Mouse (Mus musculus): ENCODE measurements around the gene Alb. TPM values are rescaled to one million over a fixed set of nuclear protein-coding genes. Genes with fewer than 3 reads are reported as not detected.

Gene Alb
- polyA plus RNA-seq, 1 experiment from 2014 or later = not detected

DNA sequence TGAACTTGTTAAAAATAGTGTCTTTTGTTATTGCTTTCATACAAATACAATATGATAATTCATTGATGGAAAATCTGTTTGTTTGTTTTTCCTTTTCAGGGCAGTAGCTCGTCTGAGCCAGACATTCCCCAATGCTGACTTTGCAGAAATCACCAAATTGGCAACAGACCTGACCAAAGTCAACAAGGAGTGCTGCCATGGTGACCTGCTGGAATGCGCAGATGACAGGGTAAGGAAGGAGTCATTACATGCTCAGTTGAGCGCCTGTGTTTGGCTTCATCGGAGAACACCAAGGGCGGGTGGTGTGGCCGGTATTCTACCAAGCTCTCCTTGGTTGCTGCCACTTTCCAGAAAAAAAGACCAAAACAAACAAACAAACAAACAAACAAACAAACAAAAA is 6.5 kb downstream of the Alb start:
- Histone ChIP-seq H3K9me3 (replicated peaks) (no peaks in the 10 kb centered on the region), H3K36me3 (no peaks in the 10 kb centered on the region), H3K4me3 (no peak overlapping the region), H3K27me3 (ENCODE audit: low read depth, poor library complexity, severe bottlenecking) (no peaks in the 10 kb centered on the region), H3K27ac (replicated peaks) (no peak overlapping the region), H3K4me1 (peaks cover 9% of the 10 kb centered on the region)
- 15% methylated on average over 6 of the region's 6 CpGs for WGBS
- DNase-seq (ENCODE audit: low spot score) = peak; percentile 56

DNA sequence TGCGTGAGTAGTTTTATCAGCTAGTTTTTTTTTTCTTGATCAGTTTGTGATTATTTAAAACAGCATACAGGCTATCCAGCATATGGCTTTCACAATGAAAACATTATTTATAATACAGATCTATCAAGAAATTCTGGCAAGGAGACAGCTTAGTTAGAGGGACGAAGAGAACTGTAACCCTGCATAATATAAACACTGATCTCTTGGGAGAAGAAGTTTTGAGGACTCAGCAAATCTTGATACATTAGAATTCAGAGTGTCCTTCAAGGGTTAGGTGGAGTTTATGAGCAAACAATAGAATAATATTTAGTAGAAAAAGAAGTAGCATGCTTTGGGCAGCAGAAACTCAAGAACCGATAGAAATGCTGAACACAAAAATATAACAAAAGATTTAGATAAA is 10.1 kb downstream of the Alb start:
- Histone ChIP-seq H3K9me3 (replicated peaks) (no peaks in the 10 kb centered on the region), H3K4me3 (no peak overlapping the region), H3K4me1 (peaks cover 9% of the 10 kb centered on the region), H3K36me3 (no peaks in the 10 kb centered on the region), H3K27ac (replicated peaks) (no peak overlapping the region), H3K27me3 (ENCODE audit: low read depth, poor library complexity, severe bottlenecking) (no peaks in the 10 kb centered on the region)
- no peak for DNase-seq (ENCODE audit: low spot score)
- WGBS = 91% methylated on average over 3 of the region's 3 CpGs

DNA sequence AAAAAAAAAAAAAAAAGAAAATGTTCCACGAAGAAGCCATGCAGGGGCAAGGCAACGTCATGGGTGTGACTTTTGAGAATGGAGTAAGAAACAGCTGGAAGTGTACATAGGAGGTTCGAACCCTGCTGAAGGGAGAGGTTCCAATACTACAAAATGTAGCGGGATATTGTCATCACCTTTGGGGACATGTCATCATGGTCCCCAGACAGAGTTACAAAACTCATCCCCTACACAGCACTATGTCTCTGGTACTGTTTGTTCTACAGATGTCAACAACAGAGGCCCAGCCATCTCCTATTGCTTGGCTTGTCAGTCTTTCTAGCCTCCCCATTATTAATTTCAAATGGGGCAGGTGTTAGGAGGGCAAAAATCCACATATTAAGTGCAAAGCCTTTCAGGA is 13.2 kb downstream of the Alb start:
- no peak for DNase-seq (ENCODE audit: low spot score)
- H3K27ac ChIP-seq (replicated peaks) = no peak overlapping the region
- 88% methylated on average over 4 of the region's 4 CpGs for WGBS
- H3K4me3 ChIP-seq = no peak overlapping the region
- H3K27me3 ChIP-seq (ENCODE audit: low read depth, poor library complexity, severe bottlenecking) = no peaks in the 10 kb centered on the region
- H3K36me3 ChIP-seq = no peaks in the 10 kb centered on the region
- H3K9me3 ChIP-seq (replicated peaks) = no peaks in the 10 kb centered on the region
- no peaks in the 10 kb centered on the region for H3K4me1 ChIP-seq

DNA sequence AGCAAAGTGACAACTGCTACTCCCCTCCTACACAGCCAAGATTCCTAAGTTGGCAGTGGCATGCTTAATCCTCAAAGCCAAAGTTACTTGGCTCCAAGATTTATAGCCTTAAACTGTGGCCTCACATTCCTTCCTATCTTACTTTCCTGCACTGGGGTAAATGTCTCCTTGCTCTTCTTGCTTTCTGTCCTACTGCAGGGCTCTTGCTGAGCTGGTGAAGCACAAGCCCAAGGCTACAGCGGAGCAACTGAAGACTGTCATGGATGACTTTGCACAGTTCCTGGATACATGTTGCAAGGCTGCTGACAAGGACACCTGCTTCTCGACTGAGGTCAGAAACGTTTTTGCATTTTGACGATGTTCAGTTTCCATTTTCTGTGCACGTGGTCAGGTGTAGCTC is 13.7 kb downstream of the Alb start:
- H3K9me3 ChIP-seq (replicated peaks) = no peaks in the 10 kb centered on the region
- H3K36me3 ChIP-seq = no peaks in the 10 kb centered on the region
- DNase-seq (ENCODE audit: low spot score) = no peak
- WGBS = 91% methylated on average over 5 of the region's 5 CpGs
- H3K27me3 ChIP-seq (ENCODE audit: low read depth, poor library complexity, severe bottlenecking) = no peaks in the 10 kb centered on the region
- H3K4me1 ChIP-seq = no peaks in the 10 kb centered on the region
- no peak overlapping the region for H3K27ac ChIP-seq (replicated peaks)
- H3K4me3 ChIP-seq = no peak overlapping the region

DNA sequence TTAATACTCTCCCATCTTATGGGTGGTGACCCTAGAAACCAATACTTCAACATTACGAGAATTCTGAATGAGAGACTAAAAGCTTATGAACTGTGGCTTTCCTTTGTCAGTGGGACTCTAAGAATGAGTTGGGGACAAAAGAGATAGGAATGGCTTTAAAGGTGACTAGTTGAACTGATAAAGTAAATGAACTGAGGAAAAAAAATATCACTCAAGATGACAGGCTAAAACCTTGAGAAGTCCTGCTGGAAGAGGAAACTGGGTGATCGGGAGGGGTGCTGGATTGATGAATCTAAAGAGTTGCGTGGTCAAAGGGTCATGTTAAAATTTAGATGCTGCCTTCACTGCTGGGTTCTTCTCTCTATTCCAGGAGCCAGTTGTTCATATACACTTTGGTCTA is 16.0 kb downstream of the Alb start:
- no peak for DNase-seq (ENCODE audit: low spot score)
- 91% methylated on average over 3 of the region's 3 CpGs for WGBS
- no peaks in the 10 kb centered on the region for H3K4me1 ChIP-seq
- no peak overlapping the region for H3K4me3 ChIP-seq
- H3K27ac ChIP-seq (replicated peaks) = no peak overlapping the region
- H3K27me3 ChIP-seq (ENCODE audit: low read depth, poor library complexity, severe bottlenecking) = no peaks in the 10 kb centered on the region
- no peaks in the 10 kb centered on the region for H3K9me3 ChIP-seq (replicated peaks)
- no peaks in the 10 kb centered on the region for H3K36me3 ChIP-seq

DNA sequence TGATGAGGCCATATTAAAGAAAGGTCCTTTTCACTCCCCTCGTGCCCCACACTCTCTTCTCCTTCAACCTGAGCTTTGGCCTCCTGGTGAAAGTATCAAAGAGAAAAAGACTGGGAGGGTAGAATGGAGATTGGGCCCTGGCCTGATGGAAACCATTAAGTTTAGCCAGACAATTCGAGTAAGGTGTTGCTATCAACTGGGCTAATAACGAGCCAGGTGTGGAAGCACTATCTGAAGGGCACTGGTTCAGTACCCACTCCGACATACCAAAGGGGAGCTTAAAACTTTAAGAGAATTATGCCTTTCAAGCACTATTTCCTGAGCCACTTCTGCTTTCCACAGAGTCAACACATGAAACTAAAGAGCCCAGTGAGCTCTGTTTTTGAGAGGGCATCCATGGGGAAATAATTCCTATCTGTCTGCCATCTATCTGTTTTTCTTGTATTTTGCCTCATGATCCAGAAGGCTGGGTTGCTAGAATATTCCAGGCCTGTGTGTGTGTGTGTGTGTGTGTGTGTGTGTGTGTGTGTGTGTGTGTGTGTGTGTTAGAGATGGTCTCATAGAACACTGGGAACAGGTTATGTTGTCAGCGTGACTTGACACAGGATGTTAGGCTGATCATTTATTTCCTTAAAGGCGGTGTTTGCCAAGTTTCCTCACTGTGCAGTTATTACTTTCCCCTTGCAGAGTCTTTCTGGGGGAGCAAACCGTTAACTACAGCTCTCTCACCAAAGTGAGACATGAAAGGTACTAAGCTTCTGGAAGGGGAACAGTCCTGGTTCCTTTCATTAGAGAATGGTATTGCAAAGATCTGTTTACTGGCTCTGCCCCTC is 16.8 kb downstream of the Alb start:
- H3K4me1 ChIP-seq = no peaks in the 10 kb centered on the region
- no peak overlapping the region for H3K27ac ChIP-seq (replicated peaks)
- no peaks in the 10 kb centered on the region for H3K27me3 ChIP-seq (ENCODE audit: low read depth, poor library complexity, severe bottlenecking)
- no peak for DNase-seq (ENCODE audit: low spot score)
- no peaks in the 10 kb centered on the region for H3K36me3 ChIP-seq
- H3K4me3 ChIP-seq = no peak overlapping the region
- H3K9me3 ChIP-seq (replicated peaks) = no peaks in the 10 kb centered on the region
- WGBS = 88% methylated on average over 7 of the region's 7 CpGs

DNA sequence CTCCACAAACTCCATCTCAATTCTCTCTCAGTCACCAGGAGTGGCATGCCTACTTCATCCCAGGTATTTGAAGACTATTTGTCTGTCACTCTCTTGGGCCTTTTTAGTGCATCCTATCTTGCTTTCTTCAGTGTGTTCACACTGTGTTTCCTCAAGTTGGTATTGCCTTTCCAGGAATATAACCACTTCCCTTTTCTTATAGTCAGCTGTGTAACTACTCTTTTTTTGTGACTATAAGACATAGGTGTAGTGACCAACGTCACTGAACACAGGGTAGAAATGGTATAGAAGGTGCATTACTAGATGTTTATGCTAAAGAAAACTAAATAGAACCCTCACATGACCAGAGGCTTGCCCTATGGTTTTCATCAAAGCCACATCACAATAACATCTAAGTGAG is 18.2 kb downstream of the Alb start:
- H3K9me3 ChIP-seq (replicated peaks) = no peaks in the 10 kb centered on the region
- no peaks in the 10 kb centered on the region for H3K27me3 ChIP-seq (ENCODE audit: low read depth, poor library complexity, severe bottlenecking)
- H3K4me1 ChIP-seq = no peaks in the 10 kb centered on the region
- no peak overlapping the region for H3K27ac ChIP-seq (replicated peaks)
- no peak overlapping the region for H3K4me3 ChIP-seq
- no peaks in the 10 kb centered on the region for H3K36me3 ChIP-seq
- DNase-seq (ENCODE audit: low spot score) = no peak
- WGBS = 91% methylated on average over 1 of the region's 1 CpGs

DNA sequence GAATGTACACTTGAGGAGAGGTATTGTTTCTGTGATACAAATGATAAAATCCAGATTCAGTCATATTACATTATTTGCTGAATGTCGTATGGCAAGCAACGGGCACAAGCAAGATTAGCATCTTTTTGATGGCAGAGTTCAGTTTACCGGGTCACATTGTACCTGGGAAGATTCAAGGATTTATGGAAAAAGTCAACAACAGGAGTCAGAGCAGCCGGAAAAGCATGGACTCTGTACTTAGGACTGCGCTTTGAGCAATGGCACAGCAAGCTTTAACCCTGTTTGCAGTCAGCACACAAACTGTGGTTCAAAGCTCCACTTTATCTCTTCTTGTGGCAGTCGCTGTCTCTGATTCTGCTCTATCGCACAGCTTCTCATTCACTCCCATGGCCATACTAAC is 24.9 kb downstream of the Alb start:
- Histone ChIP-seq H3K9me3 (replicated peaks) (no peaks in the 10 kb centered on the region), H3K27me3 (ENCODE audit: low read depth, poor library complexity, severe bottlenecking) (no peaks in the 10 kb centered on the region), H3K4me1 (no peaks in the 10 kb centered on the region), H3K4me3 (no peak overlapping the region), H3K27ac (replicated peaks) (no peak overlapping the region), H3K36me3 (no peaks in the 10 kb centered on the region)
- 91% methylated on average over 7 of the region's 7 CpGs for WGBS
- DNase-seq (ENCODE audit: low spot score) = no peak

DNA sequence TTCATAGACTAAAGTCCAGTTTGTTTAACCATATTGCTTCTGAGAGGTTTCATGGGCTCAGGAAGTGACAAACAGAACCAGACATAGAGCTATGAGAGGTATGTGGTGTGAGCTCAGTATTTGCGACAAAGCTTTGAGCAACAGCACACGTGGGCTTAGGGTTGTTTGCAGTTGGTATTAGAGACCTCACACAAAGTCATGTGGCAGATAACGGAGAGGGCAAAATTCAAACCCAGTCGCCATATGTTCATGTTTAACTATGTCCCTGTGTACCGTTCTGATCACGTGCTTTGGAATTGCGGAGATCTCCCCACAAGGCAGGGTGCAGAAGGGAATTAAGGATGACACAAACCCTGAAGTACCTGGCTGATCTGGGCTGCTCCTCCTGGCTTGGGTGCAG is 27.6 kb downstream of the Alb start:
- 85% methylated on average over 7 of the region's 7 CpGs for WGBS
- Histone ChIP-seq H3K27ac (replicated peaks) (no peak overlapping the region), H3K9me3 (replicated peaks) (no peaks in the 10 kb centered on the region), H3K36me3 (no peaks in the 10 kb centered on the region), H3K4me1 (no peaks in the 10 kb centered on the region), H3K4me3 (no peak overlapping the region), H3K27me3 (ENCODE audit: low read depth, poor library complexity, severe bottlenecking) (no peaks in the 10 kb centered on the region)
- DNase-seq (ENCODE audit: low spot score) = no peak

DNA sequence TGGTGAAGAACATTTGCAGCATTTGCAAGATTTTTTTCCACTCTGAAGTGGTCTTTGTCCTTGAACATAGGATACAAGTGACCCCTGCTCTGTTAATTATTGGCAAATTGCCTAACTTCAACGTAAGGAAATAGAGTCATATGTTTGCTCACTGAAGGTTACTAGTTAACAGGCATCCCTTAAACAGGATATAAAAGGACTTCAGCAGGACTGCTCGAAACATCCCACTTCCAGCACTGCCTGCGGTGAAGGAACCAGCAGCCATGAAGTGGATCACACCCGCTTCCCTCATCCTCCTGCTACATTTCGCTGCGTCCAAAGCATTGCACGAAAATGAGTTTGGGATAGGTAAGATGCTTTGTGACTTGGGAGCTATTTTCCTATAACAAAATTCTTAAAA is 29.8 kb downstream of the Alb start, which contains the start of gene Afp:
Gene Afp (plus strand): TSS at position 220 of the 400 bp plus-strand sequence.
- no peaks in the 10 kb centered on the region for H3K27me3 ChIP-seq (ENCODE audit: low read depth, poor library complexity, severe bottlenecking)
- no peaks in the 10 kb centered on the region for H3K36me3 ChIP-seq
- no peak for DNase-seq (ENCODE audit: low spot score)
- H3K27ac ChIP-seq (replicated peaks) = no peak within 1 kb of the TSS
- 96% methylated on average over 7 of the region's 7 CpGs for WGBS
- H3K9me3 ChIP-seq (replicated peaks) = no peaks in the 10 kb centered on the region
- no peak within 1 kb of the TSS for H3K4me3 ChIP-seq
- H3K4me1 ChIP-seq = no peaks in the 10 kb centered on the region

DNA sequence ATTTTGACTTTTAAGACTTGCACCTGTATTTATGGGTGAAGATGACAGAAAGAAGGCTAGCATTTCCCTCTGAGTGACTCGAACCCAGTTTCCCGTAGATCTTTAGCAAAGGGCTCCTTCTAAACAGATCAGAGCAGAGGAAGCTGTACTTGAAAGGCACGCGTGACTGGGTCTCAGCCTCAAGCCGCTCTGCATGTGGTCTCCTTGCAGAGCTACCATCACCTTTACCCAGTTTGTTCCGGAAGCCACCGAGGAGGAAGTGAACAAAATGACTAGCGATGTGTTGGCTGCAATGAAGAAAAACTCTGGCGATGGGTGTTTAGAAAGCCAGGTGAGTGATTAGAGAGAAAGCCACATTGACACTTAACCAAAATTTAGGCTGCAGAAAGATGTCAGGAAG is 31.7 kb downstream of the Alb start:
- Histone ChIP-seq H3K27ac (replicated peaks) (no peak overlapping the region), H3K27me3 (ENCODE audit: low read depth, poor library complexity, severe bottlenecking) (no peaks in the 10 kb centered on the region), H3K4me1 (no peaks in the 10 kb centered on the region), H3K36me3 (no peaks in the 10 kb centered on the region), H3K4me3 (no peak overlapping the region), H3K9me3 (replicated peaks) (no peaks in the 10 kb centered on the region)
- WGBS = 78% methylated on average over 9 of the region's 9 CpGs
- DNase-seq (ENCODE audit: low spot score) = no peak

DNA sequence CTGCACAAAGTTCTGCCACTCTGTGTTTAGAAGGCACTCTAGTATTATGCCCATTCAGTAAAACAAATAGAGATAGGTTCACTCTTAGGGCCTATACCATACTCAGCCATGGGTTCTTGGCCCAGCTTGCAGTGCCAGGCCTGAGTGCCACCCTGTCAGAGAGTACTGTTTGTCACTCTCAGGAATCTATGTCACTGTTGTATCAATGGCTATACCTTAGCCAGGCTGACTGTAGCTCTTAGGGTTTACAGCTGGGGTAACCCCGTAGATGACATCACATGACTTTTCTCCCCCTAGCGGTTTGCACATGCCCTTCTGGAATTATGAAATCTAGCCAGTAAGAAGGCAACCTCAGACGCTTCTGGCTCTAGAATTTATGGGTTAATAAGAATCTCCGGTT is 33.6 kb downstream of the Alb start:
- H3K4me3 ChIP-seq = no peak overlapping the region
- H3K27ac ChIP-seq (replicated peaks) = no peak overlapping the region
- DNase-seq (ENCODE audit: low spot score) = no peak
- H3K36me3 ChIP-seq = no peaks in the 10 kb centered on the region
- no peaks in the 10 kb centered on the region for H3K9me3 ChIP-seq (replicated peaks)
- 87% methylated on average over 4 of the region's 4 CpGs for WGBS
- no peaks in the 10 kb centered on the region for H3K27me3 ChIP-seq (ENCODE audit: low read depth, poor library complexity, severe bottlenecking)
- no peaks in the 10 kb centered on the region for H3K4me1 ChIP-seq

DNA sequence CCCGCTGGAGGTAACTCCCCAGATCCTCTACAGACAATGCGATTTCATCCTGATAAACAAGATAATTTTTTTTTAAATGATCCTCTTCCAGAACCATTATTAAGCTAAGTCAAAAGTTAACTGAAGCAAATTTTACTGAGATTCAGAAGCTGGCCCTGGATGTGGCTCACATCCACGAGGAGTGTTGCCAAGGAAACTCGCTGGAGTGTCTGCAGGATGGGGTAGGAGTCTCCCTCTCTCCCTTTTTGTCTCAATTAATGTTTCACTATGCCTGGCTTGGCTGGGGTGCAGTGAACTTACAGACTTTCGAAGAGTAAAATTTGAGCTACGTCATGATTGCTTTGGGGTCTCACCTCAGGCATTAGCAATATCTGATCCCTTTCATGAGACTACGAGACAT is 38.8 kb downstream of the Alb start:
- Histone ChIP-seq H3K4me1 (no peaks in the 10 kb centered on the region), H3K27me3 (ENCODE audit: low read depth, poor library complexity, severe bottlenecking) (no peaks in the 10 kb centered on the region), H3K36me3 (no peaks in the 10 kb centered on the region), H3K9me3 (replicated peaks) (no peaks in the 10 kb centered on the region), H3K4me3 (no peak overlapping the region), H3K27ac (replicated peaks) (no peak overlapping the region)
- no peak for DNase-seq (ENCODE audit: low spot score)
- 71% methylated on average over 7 of the region's 7 CpGs for WGBS

DNA sequence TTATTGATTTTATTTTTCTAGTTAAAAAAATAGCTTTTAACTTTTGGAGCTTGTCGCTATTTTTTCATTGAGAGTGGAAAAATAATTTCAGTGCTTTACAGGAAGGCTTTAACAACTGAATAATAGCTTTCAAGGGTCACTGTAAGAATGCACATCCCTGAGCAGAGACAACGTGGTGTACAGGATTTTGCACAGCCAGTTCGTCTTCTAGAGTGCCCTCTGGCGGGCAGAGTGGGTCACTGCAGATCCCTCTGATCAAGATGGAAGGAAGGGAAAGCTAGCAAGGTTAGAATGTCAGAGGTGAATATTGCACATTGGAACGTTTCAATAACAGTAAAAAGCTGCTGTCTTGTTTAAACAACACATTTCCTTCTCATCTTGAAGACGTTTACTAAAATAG is 40.0 kb downstream of the Alb start:
- Histone ChIP-seq H3K27ac (replicated peaks) (no peak overlapping the region), H3K36me3 (no peaks in the 10 kb centered on the region), H3K9me3 (replicated peaks) (no peaks in the 10 kb centered on the region), H3K4me1 (no peaks in the 10 kb centered on the region), H3K27me3 (ENCODE audit: low read depth, poor library complexity, severe bottlenecking) (no peaks in the 10 kb centered on the region), H3K4me3 (no peak overlapping the region)
- 9% methylated on average over 6 of the region's 6 CpGs for WGBS
- peak; percentile 75 for DNase-seq (ENCODE audit: low spot score)

Data from midbrain, embryonic 10.5 days (tissue).